16 mouse cellular contexts compared by ENCODE assay signal in genomic region chr4:103349219-103349618, GRCm38 (mm10). TPM values are rescaled to one million over a fixed set of nuclear protein-coding genes. Genes with fewer than 3 reads are reported as not detected.
DNase-seq lines count a peak whose midpoint lies in the region; ATAC-seq and TF ChIP-seq lines count a peak whose summit lies in the region.
"Had no signal": no experiment of that assay in that cellular context is flagged by ENCODE, and none has a peak within 500 bp of the region (broad histone marks: within the 10 kb centered on the region; RNA-seq: fewer than 3 reads in every experiment).

No protein-coding gene starts in this region.

- ATAC-seq in heart, embryonic 11.5 days (replicated peaks; ENCODE audit: insufficient number of reproducible peaks, low FRiP score, low TSS enrichment), result no peak
- ATAC-seq: inflammation-experienced regulatory T-cells, adult 6 months had no signal

- no peaks in the 10 kb centered on the region for H3K9me3 ChIP-seq in heart, embryonic 11.5 days (replicated peaks; ENCODE audit: control insufficient read depth, low read length)
- H3K9me3 ChIP-seq: heart, embryonic 13.5 days; limb, embryonic 10.5 days had no signal

- no peak for TF ChIP-seq POLR2A in heart, adult 2 months (IDR thresholded peaks at IDR 0.05; ENCODE audit: insufficient read depth, low read depth, low read length)
- TF ChIP-seq POLR2A in lung, adult 2 months (IDR thresholded peaks at IDR 0.05; ENCODE audit: borderline replicate concordance, extremely low read depth, low read depth, low read length), result no peak
- TF ChIP-seq POLR2A in cortical plate, adult 2 months (IDR thresholded peaks at IDR 0.05; ENCODE audit: extremely low read depth, insufficient read depth, low read length), result no peak

- WGBS in heart, adult 2 months, result 93% methylated on average over 4 of the region's 4 CpGs
- 87% methylated on average over 4 of the region's 4 CpGs for WGBS in heart, embryonic 11.5 days (ENCODE audit: insufficient replicate concordance)
- 94% methylated on average over 4 of the region's 4 CpGs for WGBS in lung, adult 2 months

- TF ChIP-seq EP300 in heart, adult 2 months (IDR thresholded peaks at IDR 0.05; ENCODE audit: insufficient read depth, low read depth, low read length), result no peak

- H3K79me2 ChIP-seq in heart, adult 2 months (replicated peaks; ENCODE audit: control insufficient read depth, insufficient read depth, low read length), result no peaks in the 10 kb centered on the region

- no peaks in the 10 kb centered on the region for H3K27me3 ChIP-seq in heart, adult 2 months (ENCODE audit: control insufficient read depth, insufficient read depth, low read length)
- no peaks in the 10 kb centered on the region for H3K27me3 ChIP-seq in heart, embryonic 11.5 days (ENCODE audit: control insufficient read depth, insufficient read depth, low read length)
- H3K27me3 ChIP-seq: heart, embryonic 13.5 days had no signal

- H3K4me3 ChIP-seq in heart, adult 2 months, result no peak overlapping the region
- H3K4me3 ChIP-seq in heart, embryonic 11.5 days (ENCODE audit: low read depth, low read length), result no peak overlapping the region
- no peak overlapping the region for H3K4me3 ChIP-seq in lung, adult 2 months (replicated peaks; ENCODE audit: extremely low read depth, low read depth, low read length)
- no peak overlapping the region for H3K4me3 ChIP-seq in cortical plate, adult 2 months (ENCODE audit: insufficient read depth, low read length)
- H3K4me3 ChIP-seq: erythroblast, embryonic 14.5 days; heart, embryonic 13.5 days; limb, embryonic 10.5 days had no signal

- intact Hi-C loops in heart, adult 2 months (cut with DNase I), result loop anchor here (10.0 kb wide), 1 partner anchor 204 kb away; no protein-coding TSS in a partner anchor

- DNase-seq in heart, adult 2 months, result no peak
- no peak for DNase-seq in lung, adult 2 months
- DNase-seq in lung, postnatal 36 days, result no peak
- peak; percentile 12 for DNase-seq in ES-CJ7 (ENCODE audit: low read depth, low spot score)
- no peak for DNase-seq in frontal cortex, postnatal 14 days (ENCODE audit: low spot score in 2 of 2)
- DNase-seq: cerebellum, postnatal 14 days; lung, postnatal 4 days had no signal

- no peak overlapping the region for H3K27ac ChIP-seq in heart, adult 2 months
- H3K27ac ChIP-seq in heart, embryonic 11.5 days (ENCODE audit: low read depth, low read length), result no peak overlapping the region
- no peak overlapping the region for H3K27ac ChIP-seq in cortical plate, adult 2 months (ENCODE audit: insufficient read depth, low read length)
- H3K27ac ChIP-seq: heart, embryonic 13.5 days; limb, embryonic 10.5 days had no signal

- H3K9ac ChIP-seq in heart, adult 2 months (ENCODE audit: low read depth, low read length), result no peak overlapping the region
- H3K9ac ChIP-seq in heart, embryonic 11.5 days (ENCODE audit: low read depth, low read length), result no peak overlapping the region
- H3K9ac ChIP-seq: heart, embryonic 13.5 days had no signal

- H3K4me1 ChIP-seq in heart, adult 2 months (ENCODE audit: control insufficient read depth, insufficient read depth, low read length), result no peaks in the 10 kb centered on the region
- H3K4me1 ChIP-seq in heart, embryonic 11.5 days (ENCODE audit: control insufficient read depth, insufficient read depth, low read length), result no peaks in the 10 kb centered on the region
- no peaks in the 10 kb centered on the region for H3K4me1 ChIP-seq in lung, adult 2 months (ENCODE audit: control insufficient read depth, insufficient read depth, low read length)
- no peaks in the 10 kb centered on the region; the same call in 1 of the 2 replicates for H3K4me1 ChIP-seq in cortical plate, adult 2 months (ENCODE audit: control insufficient read depth, insufficient read depth, low read length)
- H3K4me1 ChIP-seq: heart, embryonic 13.5 days; limb, embryonic 10.5 days had no signal

- no peak overlapping the region for H3K4me2 ChIP-seq in heart, embryonic 11.5 days
- H3K4me2 ChIP-seq: heart, embryonic 13.5 days had no signal

- TF ChIP-seq CTCF in heart, adult 2 months (IDR thresholded peaks at IDR 0.05), result peak; percentile 50
- 0 out of 2 replicates have a peak, but pooled peaks have one; percentile 24 for TF ChIP-seq CTCF in lung, adult 2 months (IDR thresholded peaks at IDR 0.05; ENCODE audit: insufficient read depth, low read length)
- peak; percentile 37; the same call in 1 of the 2 replicates for TF ChIP-seq CTCF in cortical plate, adult 2 months (IDR thresholded peaks at IDR 0.05; ENCODE audit: extremely low read depth, insufficient read depth, low read length)

- peaks cover 4% of the 10 kb centered on the region for H3K36me3 ChIP-seq in heart, adult 2 months (ENCODE audit: control insufficient read depth, insufficient read depth, low read length)
- H3K36me3 ChIP-seq in heart, embryonic 11.5 days (ENCODE audit: control insufficient read depth, insufficient read depth, low read length), result no peaks in the 10 kb centered on the region
- H3K36me3 ChIP-seq: limb, embryonic 10.5 days had no signal

RNA-seq across cellular contexts. Expression of gene Oma1, which starts 35.6 kb away (rescaled TPM):
- total RNA-seq in heart, adult 2 months (2021), result 10 to 100 TPM; 33.0 to 40.1 TPM
- 20.4 and 44.8 TPM in 2 replicates for polyA plus RNA-seq in heart, adult 2 months (2012; rRNA removed)
- polyA plus RNA-seq in heart, embryonic 11.5 days (2014; fragmentation: Nextera tagmentation; extraction: Ambion mirVana), result 19.8 and 22.5 TPM in 2 replicates
- 9.1 and 12.2 TPM in 2 replicates for polyA plus RNA-seq in lung, adult 2 months (2012; rRNA removed)
- 6.0 and 6.7 TPM in 2 replicates for polyA plus RNA-seq in cortical plate, adult 2 months (2012; rRNA removed)

RNA-seq across cellular contexts. Expression of gene 4921539E11Rik, which starts 58.6 kb away (rescaled TPM):
- total RNA-seq in heart, adult 2 months (2021), result not detected
- not detected in 2 replicates for polyA plus RNA-seq in heart, adult 2 months (2012; rRNA removed)
- polyA plus RNA-seq in heart, embryonic 11.5 days (2014; fragmentation: Nextera tagmentation; extraction: Ambion mirVana), result not detected in 2 replicates
- not detected in 2 replicates for polyA plus RNA-seq in lung, adult 2 months (2012; rRNA removed)
- polyA plus RNA-seq in cortical plate, adult 2 months (2012; rRNA removed), result not detected in 2 replicates
- total RNA-seq: gastrocnemius, adult 18-20 months; layer of hippocampus, adult 18-20 months had no signal
- polyA plus RNA-seq: erythroblast, embryonic 14.5 days; heart, embryonic 13.5 days; inflammation-experienced regulatory T-cells, adult 6 months; limb, embryonic 10.5 days; small intestine, adult 2 months had no signal
